Mouse (Mus musculus): Measurements from ENCODE around the gene C1rl. TPM values are rescaled to one million over a fixed set of nuclear protein-coding genes. Genes with fewer than 3 reads are reported as not detected.

Gene C1rl
- polyA plus RNA-seq, 1 experiment = 0.61 TPM

DNA sequence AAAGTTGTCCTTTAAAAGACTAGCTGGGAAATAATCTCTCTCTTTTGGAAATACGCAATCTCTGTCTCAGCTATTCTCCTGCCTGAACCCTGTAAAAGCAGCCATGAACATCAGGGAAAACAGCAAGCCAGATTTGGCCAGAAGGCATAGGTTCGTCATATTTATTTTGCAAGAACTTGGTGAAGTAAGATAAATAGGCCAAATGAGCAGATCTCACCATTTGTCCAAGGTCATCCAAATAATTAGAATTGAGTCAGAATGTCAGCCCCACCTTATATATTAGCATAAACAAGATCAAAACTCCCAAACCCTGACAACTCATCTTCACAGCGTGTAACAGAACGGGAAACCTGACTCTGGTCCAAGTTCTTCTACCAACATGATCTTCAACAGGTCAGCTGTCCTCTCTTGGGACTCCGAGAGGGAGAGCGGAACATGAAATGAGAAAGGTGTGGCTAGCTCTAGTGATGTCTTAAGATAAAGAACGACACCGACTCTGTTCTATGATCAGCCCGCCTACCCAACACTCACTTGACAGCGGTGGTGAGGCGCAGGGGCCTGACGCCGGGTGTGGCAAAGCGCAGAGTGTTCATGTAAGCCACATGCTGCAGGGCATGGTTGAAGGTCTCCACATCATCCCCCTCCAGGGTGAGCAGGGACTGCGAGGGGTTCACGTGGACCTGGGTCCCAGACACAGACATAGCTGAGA, 43.8 kb upstream of the C1rl start:
- no peak for TF ChIP-seq CTCF (IDR thresholded peaks at IDR 0.05; ENCODE audit: extremely low read depth, insufficient read length, insufficient replicate concordance, low read depth, low read length)
- TF ChIP-seq POLR2A (IDR thresholded peaks at IDR 0.05; ENCODE audit: low read depth, low read length) = no peak
- H3K27ac ChIP-seq (ENCODE audit: insufficient read depth, low read depth, low read length) = no peak overlapping the region
- H3K4me3 ChIP-seq (ENCODE audit: low read depth, low read length) = no peak overlapping the region
- peaks cover 15% of the 10 kb centered on the region for H3K4me1 ChIP-seq (ENCODE audit: control insufficient read depth, insufficient read depth, insufficient read length, low read length)
- WGBS = 91% methylated on average over 16 of the region's 16 CpGs
- no peaks in the 10 kb centered on the region for H3K27me3 ChIP-seq (ENCODE audit: control insufficient read depth, insufficient read depth, low read length)
- no peaks in the 10 kb centered on the region for H3K36me3 ChIP-seq (ENCODE audit: control insufficient read depth, insufficient read depth, low read length)

DNA sequence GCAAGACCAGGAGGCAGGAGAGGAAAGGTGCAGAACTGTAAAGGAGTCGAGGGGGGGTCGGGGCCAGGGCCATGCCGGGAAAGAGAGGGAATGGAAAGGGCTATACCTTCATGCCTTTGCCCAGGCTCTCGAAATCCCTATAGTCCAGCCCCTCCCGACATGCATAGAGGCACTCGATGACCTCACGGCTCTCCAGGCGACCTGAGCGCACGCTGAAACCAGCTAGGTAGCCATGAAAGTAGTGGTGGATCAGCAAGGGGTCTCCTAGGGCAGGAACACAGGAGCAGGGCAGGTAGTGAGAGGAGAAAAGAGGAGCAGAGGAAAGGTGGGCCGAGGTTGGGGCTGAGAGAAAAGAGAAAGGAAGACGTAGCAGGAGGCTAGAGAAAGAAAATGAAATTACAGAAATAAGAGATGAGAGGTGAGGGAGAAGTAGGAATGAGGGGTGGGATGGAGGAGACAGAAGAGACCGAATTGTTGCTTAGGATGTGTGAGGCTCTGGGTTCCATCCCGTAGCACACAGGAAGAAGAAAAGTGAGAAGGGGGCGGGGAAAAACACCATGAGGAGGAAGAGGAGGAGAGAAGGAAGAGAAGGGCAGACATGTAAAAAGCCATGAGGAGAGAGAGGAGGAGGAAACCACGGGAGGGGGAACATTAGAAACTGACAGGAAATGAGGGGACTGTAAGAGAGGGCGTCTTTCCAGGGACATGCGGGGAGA, 43.1 kb upstream of the C1rl start:
- Histone ChIP-seq H3K27ac (ENCODE audit: insufficient read depth, low read depth, low read length) (no peak overlapping the region), H3K36me3 (ENCODE audit: control insufficient read depth, insufficient read depth, low read length) (no peaks in the 10 kb centered on the region), H3K4me3 (ENCODE audit: low read depth, low read length) (no peak overlapping the region), H3K27me3 (ENCODE audit: control insufficient read depth, insufficient read depth, low read length) (no peaks in the 10 kb centered on the region), H3K4me1 (ENCODE audit: control insufficient read depth, insufficient read depth, insufficient read length, low read length) (peaks cover 15% of the 10 kb centered on the region)
- TF ChIP-seq CTCF (IDR thresholded peaks at IDR 0.05; ENCODE audit: extremely low read depth, insufficient read length, insufficient replicate concordance, low read depth, low read length) (no peak), POLR2A (IDR thresholded peaks at IDR 0.05; ENCODE audit: low read depth, low read length) (no peak)
- WGBS = 87% methylated on average over 18 of the region's 18 CpGs

DNA sequence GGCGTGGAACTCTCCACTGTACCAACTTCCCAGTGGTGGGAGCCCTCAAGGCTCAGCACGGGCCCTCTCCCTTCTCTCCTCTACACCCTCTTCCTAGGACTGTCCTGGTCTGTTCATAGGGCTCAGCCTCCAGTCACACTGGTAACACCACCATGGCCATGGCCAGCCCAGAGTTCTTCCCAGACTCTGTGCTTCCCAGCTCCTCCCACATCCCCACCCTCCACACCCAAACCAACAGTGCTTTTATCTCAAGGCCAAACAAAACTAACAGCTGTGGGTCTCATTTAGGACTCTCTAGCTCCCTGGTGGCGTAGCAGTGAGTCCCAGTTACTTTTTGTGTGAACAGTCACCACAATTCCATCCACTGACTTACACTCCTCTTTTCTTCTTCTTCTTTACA, 40.9 kb upstream of the C1rl start:
- H3K4me3 ChIP-seq (ENCODE audit: low read depth, low read length) = no peak overlapping the region
- WGBS = 43% methylated on average over 3 of the region's 3 CpGs
- H3K4me1 ChIP-seq (ENCODE audit: control insufficient read depth, insufficient read depth, insufficient read length, low read length) = peaks cover 9% of the 10 kb centered on the region
- TF ChIP-seq POLR2A (IDR thresholded peaks at IDR 0.05; ENCODE audit: low read depth, low read length) = no peak
- no peak for TF ChIP-seq CTCF (IDR thresholded peaks at IDR 0.05; ENCODE audit: extremely low read depth, insufficient read length, insufficient replicate concordance, low read depth, low read length)
- no peaks in the 10 kb centered on the region for H3K36me3 ChIP-seq (ENCODE audit: control insufficient read depth, insufficient read depth, low read length)
- no peaks in the 10 kb centered on the region for H3K27me3 ChIP-seq (ENCODE audit: control insufficient read depth, insufficient read depth, low read length)
- no peak overlapping the region for H3K27ac ChIP-seq (ENCODE audit: insufficient read depth, low read depth, low read length)

DNA sequence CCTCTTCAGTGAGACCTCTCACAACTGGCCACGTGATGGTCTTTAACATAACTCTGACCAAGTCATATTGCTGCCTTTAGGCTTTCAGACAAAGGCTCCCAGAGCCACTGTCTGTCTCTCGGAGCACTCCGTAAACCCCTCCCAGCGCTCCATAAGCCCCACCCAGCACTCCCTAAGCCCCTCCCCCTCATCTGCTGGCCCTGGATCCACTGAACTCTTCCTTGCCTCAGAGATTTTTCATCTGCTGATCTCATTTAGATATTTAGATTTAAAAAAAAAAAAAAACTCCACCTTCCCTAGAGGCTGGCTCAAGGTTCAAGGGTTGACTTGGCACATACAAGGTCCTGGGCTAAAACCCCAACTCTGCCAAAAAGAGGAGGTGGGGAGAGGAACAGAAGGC, 39.2 kb upstream of the C1rl start:
- no peaks in the 10 kb centered on the region for H3K36me3 ChIP-seq (ENCODE audit: control insufficient read depth, insufficient read depth, low read length)
- 25% methylated on average over 4 of the region's 4 CpGs for WGBS
- H3K4me3 ChIP-seq (ENCODE audit: low read depth, low read length) = no peak overlapping the region
- peaks cover 9% of the 10 kb centered on the region for H3K4me1 ChIP-seq (ENCODE audit: control insufficient read depth, insufficient read depth, insufficient read length, low read length)
- no peaks in the 10 kb centered on the region for H3K27me3 ChIP-seq (ENCODE audit: control insufficient read depth, insufficient read depth, low read length)
- TF ChIP-seq CTCF (IDR thresholded peaks at IDR 0.05; ENCODE audit: extremely low read depth, insufficient read length, insufficient replicate concordance, low read depth, low read length) (no peak), POLR2A (IDR thresholded peaks at IDR 0.05; ENCODE audit: low read depth, low read length) (no peak)
- no peak overlapping the region for H3K27ac ChIP-seq (ENCODE audit: insufficient read depth, low read depth, low read length)

DNA sequence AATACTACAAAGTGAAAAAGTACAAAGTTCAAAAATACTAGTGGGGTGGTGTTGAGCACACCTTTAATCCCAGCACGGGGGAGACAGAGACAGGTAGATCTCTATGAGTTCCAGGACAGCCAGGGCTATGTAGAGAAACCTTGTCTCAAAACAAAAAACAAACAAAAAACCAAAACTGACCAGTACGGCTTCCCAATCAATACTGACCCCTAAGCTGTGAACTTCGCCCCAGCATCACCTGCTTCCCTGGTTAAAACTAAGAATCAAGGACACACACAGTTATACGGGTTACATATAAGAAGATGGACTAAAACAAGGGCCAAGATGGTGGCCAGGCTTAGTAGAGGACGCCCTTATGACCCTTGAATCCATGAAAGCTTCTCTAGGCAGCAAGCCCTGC, 36.7 kb upstream of the C1rl start:
- peaks cover 6% of the 10 kb centered on the region for H3K4me1 ChIP-seq (ENCODE audit: control insufficient read depth, insufficient read depth, insufficient read length, low read length)
- H3K4me3 ChIP-seq (ENCODE audit: low read depth, low read length) = no peak overlapping the region
- H3K27ac ChIP-seq (ENCODE audit: insufficient read depth, low read depth, low read length) = no peak overlapping the region
- no peaks in the 10 kb centered on the region for H3K27me3 ChIP-seq (ENCODE audit: control insufficient read depth, insufficient read depth, low read length)
- TF ChIP-seq POLR2A (IDR thresholded peaks at IDR 0.05; ENCODE audit: low read depth, low read length) = no peak
- no peak for TF ChIP-seq CTCF (IDR thresholded peaks at IDR 0.05; ENCODE audit: extremely low read depth, insufficient read length, insufficient replicate concordance, low read depth, low read length)
- 90% methylated on average over 5 of the region's 5 CpGs for WGBS
- H3K36me3 ChIP-seq (ENCODE audit: control insufficient read depth, insufficient read depth, low read length) = no peaks in the 10 kb centered on the region

DNA sequence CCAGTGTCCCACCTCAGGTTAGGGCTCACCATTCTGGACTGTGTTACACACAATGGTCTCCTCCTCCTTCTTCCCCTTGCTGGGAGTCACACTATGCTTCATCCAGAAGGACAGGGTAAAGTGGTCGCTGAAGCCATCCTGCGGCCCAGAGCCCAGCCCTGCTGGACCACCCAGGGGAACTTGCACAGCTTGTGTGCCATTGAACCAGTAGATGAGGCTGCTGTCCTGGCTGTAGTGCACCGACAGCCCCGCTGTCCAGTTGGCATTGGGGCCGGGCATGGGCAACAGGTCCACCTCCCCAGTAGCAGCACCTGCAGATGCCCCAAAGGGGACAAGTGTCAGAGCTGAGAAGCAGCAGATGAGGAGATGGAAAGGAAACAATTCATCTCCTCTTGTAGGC, 35.1 kb upstream of the C1rl start:
- TF ChIP-seq CTCF (IDR thresholded peaks at IDR 0.05; ENCODE audit: extremely low read depth, insufficient read length, insufficient replicate concordance, low read depth, low read length) (no peak), POLR2A (IDR thresholded peaks at IDR 0.05; ENCODE audit: low read depth, low read length) (no peak)
- Histone ChIP-seq H3K36me3 (ENCODE audit: control insufficient read depth, insufficient read depth, low read length) (no peaks in the 10 kb centered on the region), H3K27me3 (ENCODE audit: control insufficient read depth, insufficient read depth, low read length) (no peaks in the 10 kb centered on the region), H3K4me3 (ENCODE audit: low read depth, low read length) (no peak overlapping the region), H3K27ac (ENCODE audit: insufficient read depth, low read depth, low read length) (no peak overlapping the region), H3K4me1 (ENCODE audit: control insufficient read depth, insufficient read depth, insufficient read length, low read length) (no peaks in the 10 kb centered on the region; the same call in 1 of the 2 replicates)
- 93% methylated on average over 5 of the region's 5 CpGs for whole genome bisulfite sequencing

DNA sequence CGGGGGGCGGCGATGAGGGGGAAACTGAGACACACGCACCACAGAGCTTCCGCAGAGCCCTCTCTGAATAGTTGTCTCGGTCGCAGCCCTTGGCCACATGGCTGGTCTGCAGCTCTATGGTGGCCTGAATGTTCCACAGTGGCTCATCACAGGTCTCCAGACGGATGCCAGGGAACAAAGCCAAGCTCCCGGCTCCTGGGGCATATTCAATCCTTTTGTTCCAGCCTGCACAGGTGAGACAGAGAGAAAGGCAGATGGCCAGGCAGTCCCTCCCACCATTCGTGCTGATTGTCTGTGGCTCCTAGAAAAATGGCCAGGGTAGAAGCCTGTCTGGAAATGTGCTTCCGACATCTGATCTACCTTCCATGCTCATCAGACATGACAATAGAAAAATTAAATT, 34.4 kb upstream of the C1rl start:
- H3K36me3 ChIP-seq (ENCODE audit: control insufficient read depth, insufficient read depth, low read length) = no peaks in the 10 kb centered on the region
- no peaks in the 10 kb centered on the region; the same call in 1 of the 2 replicates for H3K4me1 ChIP-seq (ENCODE audit: control insufficient read depth, insufficient read depth, insufficient read length, low read length)
- TF ChIP-seq CTCF (IDR thresholded peaks at IDR 0.05; ENCODE audit: extremely low read depth, insufficient read length, insufficient replicate concordance, low read depth, low read length) (no peak), POLR2A (IDR thresholded peaks at IDR 0.05; ENCODE audit: low read depth, low read length) (no peak)
- WGBS = 79% methylated on average over 11 of the region's 11 CpGs
- H3K27ac ChIP-seq (ENCODE audit: insufficient read depth, low read depth, low read length) = no peak overlapping the region
- no peak overlapping the region for H3K4me3 ChIP-seq (ENCODE audit: low read depth, low read length)
- no peaks in the 10 kb centered on the region for H3K27me3 ChIP-seq (ENCODE audit: control insufficient read depth, insufficient read depth, low read length)

Measured in small intestine, adult 2 months (tissue).